Mouse (Mus musculus) neural tube, embryonic 11.5 days (tissue): ENCODE measurements around the gene Bcl2l1. TPM values are rescaled to one million over a fixed set of nuclear protein-coding genes. Genes with fewer than 3 reads are reported as not detected.

Experiments
- ATAC-seq: fragments of 200-750 bp; cut with Nextera tagmentation; 2 replicates; pipeline ENCODE4 v1.8.0; 2017; ENCODE audit warnings: moderate number of reproducible peaks, mild to moderate bottlenecking, moderate TSS enrichment, moderate library complexity; ENCODE audit not compliant: insufficient read depth, low FRiP score, low TSS enrichment
- DNase-seq: peaks from one replicate; pipeline ENCODE4 v3.0.0-alpha.2; 2015; ENCODE audit warnings: low spot score
- H3K27ac ChIP-seq: fragments of 300-500 bp; sonication (generic); 2 replicates; pipeline ENCODE4 v1.5.1; 2014; ENCODE audit warnings: low read depth, mild to moderate bottlenecking, low read length
- H3K27me3 ChIP-seq: fragments of 300-500 bp; sonication (generic); 2 replicates; pipeline ENCODE4 v1.6.1; 2014; ENCODE audit warnings: mild to moderate bottlenecking, low read length, mixed read lengths; ENCODE audit not compliant: control insufficient read depth, insufficient read depth
- H3K36me3 ChIP-seq: fragments of 300-500 bp; sonication (generic); 2 replicates; pipeline ENCODE4 v1.6.1; 2014; ENCODE audit warnings: mild to moderate bottlenecking, low read length, moderate library complexity, mixed read lengths; ENCODE audit not compliant: control insufficient read depth, insufficient read depth
- H3K4me1 ChIP-seq: fragments of 300-500 bp; sonication (generic); 2 replicates; pipeline ENCODE4 v1.6.1; 2014; ENCODE audit warnings: low read length, mixed read lengths; ENCODE audit not compliant: control insufficient read depth, insufficient read depth
- H3K4me2 ChIP-seq: fragments of 300-500 bp; sonication (generic); 2 replicates; pipeline ENCODE4 v1.6.1; 2014; ENCODE audit warnings: low read depth, mild to moderate bottlenecking, moderate library complexity
- H3K4me3 ChIP-seq: fragments of 300-500 bp; sonication (generic); 2 replicates; pipeline ENCODE4 v1.5.1; 2014; ENCODE audit warnings: low read depth, low read length
- H3K9ac ChIP-seq: fragments of 300-500 bp; sonication (generic); 2 replicates; pipeline ENCODE4 v1.6.1; 2014; ENCODE audit warnings: mild to moderate bottlenecking, low read length
- H3K9me3 ChIP-seq: fragments of 300-500 bp; sonication (generic); 2 replicates; pipeline ENCODE4 v1.6.1; 2016; ENCODE audit warnings: low read length; ENCODE audit not compliant: control insufficient read depth
- WGBS: fragments of 180-500 bp; shearing (Covaris S2); extraction: QIAGEN DNeasy Blood & Tissue Kit; methylation state at CpG from one replicate; pipeline ENCODE4 v1.1.7; 2014; 5-methylcytosine and 5-hydroxymethylcytosine counted together
- polyA plus RNA-seq: library from polyadenylated mRNA; unstranded; fragments of >200 nt; fragmentation: Nextera tagmentation; extraction: Ambion mirVana; gene quantifications from 2 replicates; pipeline ENCODE4 v1.2.1, GENCODE M21; 2014

Bcl2l1 gene
- 125 and 132 TPM in 2 replicates for polyA plus RNA-seq

DNA sequence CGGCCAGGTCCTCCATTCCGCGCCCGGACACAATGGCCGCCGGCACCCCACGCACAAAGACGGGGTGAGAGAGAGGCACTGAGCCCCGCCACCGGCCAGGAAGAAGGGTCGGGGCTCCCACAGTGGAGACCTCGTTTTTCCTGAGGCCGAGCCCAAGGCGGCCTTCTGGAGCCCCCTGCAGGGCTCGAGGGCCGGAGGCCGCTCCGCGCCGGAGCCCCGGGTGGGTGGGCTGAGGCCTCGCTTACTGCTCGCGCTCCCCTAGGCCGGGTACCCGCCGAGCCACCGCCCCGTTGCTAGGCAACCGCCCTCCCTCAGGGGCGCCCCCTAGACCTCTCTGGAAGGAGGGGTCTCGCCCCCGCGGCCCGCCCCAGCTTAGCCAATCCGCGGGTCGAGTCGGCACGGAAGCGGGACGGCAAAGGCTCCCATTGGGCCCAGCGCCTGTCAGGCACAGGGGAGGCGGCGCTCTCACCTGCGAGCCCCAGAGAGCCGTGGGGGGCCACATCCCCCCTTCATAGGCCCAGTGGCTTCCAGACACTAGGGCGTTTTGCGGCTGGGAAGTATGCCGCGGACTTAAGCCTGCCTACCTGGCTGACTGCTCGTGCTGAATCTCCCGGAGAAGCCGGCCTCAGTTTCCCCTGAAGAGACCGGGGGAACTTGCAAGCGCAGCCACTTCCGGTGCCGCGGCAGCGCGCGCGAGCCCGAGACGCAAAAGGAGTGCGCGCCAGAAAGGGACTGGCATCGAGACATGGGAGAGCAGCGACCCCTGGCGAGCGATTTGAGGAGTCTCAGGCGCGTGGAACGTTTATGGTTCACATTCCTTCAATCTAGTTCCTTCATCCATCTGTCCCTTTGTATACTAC, at the start of gene Bcl2l1:
Bcl2l1 (minus strand) TSS at position 710 of the 860 bp plus-strand sequence.
- Histone ChIP-seq H3K4me1 (peaks cover 21% of the 10 kb centered on the region), H3K36me3 (no peaks in the 10 kb centered on the region), H3K4me3 (peak within 1 kb of the TSS; percentile 61), H3K9me3 (no peaks in the 10 kb centered on the region), H3K9ac (peak within 1 kb of the TSS; percentile 91), H3K27ac (peak within 1 kb of the TSS; percentile 94), H3K4me2 (peak within 1 kb of the TSS; percentile 67), H3K27me3 (no peaks in the 10 kb centered on the region)
- under 1% methylated on average over 63 of the region's 74 CpGs for WGBS
- DNase-seq (peak; percentile 99), ATAC-seq (peak; percentile 97)

DNA sequence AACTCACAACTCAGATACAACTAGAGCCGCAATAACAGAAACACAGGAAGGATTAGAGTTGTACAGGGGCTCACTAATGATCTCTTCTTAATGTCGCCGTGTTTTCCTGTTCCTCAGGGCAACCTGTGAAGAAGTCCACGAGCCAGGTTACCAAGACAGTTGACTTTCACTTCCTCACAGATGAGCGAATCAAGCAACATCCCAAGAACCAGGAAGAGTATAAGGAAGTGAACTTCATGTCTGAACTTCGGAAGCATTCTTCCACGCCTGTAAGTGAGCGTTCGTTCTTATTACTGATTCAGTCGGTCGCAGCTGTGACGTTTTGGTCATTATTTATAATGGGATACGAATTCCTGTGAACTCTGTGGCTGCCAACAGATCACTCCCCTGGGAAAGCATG, 49.4 kb upstream of the Bcl2l1 start:
- Histone ChIP-seq H3K9me3 (no peaks in the 10 kb centered on the region), H3K4me1 (no peaks in the 10 kb centered on the region), H3K4me3 (no peak overlapping the region), H3K36me3 (peaks cover 28% of the 10 kb centered on the region), H3K27me3 (no peaks in the 10 kb centered on the region), H3K9ac (no peak overlapping the region), H3K27ac (no peak overlapping the region), H3K4me2 (no peak overlapping the region)
- ATAC-seq (no peak), DNase-seq (no peak)
- 93% methylated on average over 13 of the region's 13 CpGs for WGBS

DNA sequence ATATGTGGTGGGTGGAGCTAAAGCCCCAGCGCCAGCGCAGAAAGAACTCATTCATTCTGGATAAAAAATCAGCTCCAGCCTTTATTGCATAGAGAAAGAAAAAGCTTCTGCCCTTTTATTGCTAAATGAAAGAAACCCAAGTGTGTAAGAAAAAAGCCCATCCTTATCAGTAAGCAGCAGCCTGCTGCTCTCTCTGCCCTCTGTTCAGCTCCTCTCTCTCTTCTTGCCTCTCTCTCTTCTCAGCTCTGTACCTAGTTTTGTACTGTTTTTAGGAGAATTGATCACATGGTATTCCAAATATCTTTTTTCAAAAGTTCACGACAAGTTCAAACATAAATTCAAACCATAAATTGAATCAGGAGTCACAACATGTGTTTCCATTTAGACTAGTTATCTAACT, 46.7 kb upstream of the Bcl2l1 start:
- no peak for DNase-seq
- no peaks in the 10 kb centered on the region for H3K27me3 ChIP-seq
- 93% methylated on average over 3 of the region's 3 CpGs for WGBS
- ATAC-seq, result no peak
- H3K9ac ChIP-seq, result no peak overlapping the region
- H3K4me2 ChIP-seq, result no peak overlapping the region
- H3K36me3 ChIP-seq, result peaks cover 24% of the 10 kb centered on the region
- no peaks in the 10 kb centered on the region for H3K9me3 ChIP-seq
- H3K4me3 ChIP-seq, result no peak overlapping the region
- no peaks in the 10 kb centered on the region for H3K4me1 ChIP-seq
- no peak overlapping the region for H3K27ac ChIP-seq

DNA sequence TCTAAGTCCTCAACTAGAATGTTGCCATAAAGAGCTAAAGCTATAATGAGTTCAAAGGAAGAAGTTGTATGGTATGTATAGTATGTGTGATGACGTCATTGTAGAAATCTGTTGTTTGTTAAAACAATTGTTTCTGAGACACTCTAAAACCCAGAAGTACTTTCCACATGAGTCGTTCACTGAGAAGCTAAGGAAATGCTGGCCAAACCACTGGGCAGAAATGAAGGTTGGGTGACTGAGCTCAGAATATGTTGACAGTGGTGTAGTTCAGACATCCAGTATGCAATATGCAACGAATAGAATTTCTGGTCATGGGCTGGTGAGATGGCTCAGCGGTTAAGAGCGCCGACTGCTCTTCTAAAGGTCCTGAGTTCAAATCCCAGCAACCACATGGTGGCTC, 31.8 kb upstream of the Bcl2l1 start:
- Histone ChIP-seq H3K36me3 (peaks cover 4% of the 10 kb centered on the region; the same call in 1 of the 2 replicates), H3K27ac (no peak overlapping the region), H3K27me3 (no peaks in the 10 kb centered on the region), H3K4me2 (no peak overlapping the region), H3K4me1 (no peaks in the 10 kb centered on the region), H3K9me3 (no peaks in the 10 kb centered on the region), H3K9ac (no peak overlapping the region), H3K4me3 (no peak overlapping the region)
- DNase-seq (no peak), ATAC-seq (no peak)
- WGBS, result 96% methylated on average over 6 of the region's 6 CpGs

DNA sequence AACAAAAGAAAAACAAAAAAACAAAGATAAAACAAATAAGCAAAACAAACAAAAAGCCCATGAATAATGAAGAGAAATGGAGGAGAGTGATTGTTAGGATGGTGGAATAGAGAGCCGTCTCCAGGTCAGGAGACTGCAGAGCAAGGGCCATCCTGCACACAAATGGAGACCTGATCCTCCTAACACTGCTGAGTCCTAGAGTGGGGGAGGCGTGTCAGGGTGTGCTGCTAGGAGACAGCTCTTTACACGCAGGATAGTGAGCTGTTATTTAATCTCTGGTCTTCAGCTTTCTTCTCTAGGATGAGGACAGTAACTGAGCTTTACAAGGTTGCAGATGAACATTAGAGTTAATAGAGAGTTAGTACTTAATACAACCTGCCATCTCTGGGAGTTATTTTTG, 31.1 kb upstream of the Bcl2l1 start:
- H3K27me3 ChIP-seq, result no peaks in the 10 kb centered on the region
- H3K36me3 ChIP-seq, result peaks cover 7% of the 10 kb centered on the region
- H3K27ac ChIP-seq, result no peak overlapping the region
- H3K9me3 ChIP-seq, result no peaks in the 10 kb centered on the region
- no peaks in the 10 kb centered on the region for H3K4me1 ChIP-seq
- ATAC-seq (no peak), DNase-seq (no peak)
- H3K4me3 ChIP-seq, result no peak overlapping the region
- H3K9ac ChIP-seq, result no peak overlapping the region
- 87% methylated on average over 3 of the region's 3 CpGs for WGBS
- H3K4me2 ChIP-seq, result no peak overlapping the region

DNA sequence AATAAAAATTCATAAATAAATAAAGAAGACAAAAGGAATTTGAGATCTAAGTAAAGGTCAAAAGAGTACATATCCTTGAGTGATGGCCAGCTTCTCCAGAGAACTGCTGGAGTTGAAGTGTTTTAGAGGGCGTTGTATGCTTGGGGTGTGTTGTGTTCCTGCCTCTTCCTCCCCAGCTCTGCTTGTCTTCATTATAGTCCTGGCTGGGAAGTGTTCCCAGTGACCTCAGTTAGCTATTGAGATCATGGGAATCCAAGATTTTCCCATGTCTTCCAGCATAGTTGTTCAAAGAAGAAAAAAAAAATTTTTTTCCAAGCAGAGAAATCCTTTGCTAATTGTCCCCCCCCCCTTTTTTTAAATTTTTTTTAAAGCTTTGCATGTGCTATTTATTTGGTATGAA, 30.4 kb upstream of the Bcl2l1 start:
- WGBS, result 89% methylated on average over 1 of the region's 1 CpGs
- no peak overlapping the region for H3K9ac ChIP-seq
- no peaks in the 10 kb centered on the region for H3K27me3 ChIP-seq
- no peak overlapping the region for H3K4me3 ChIP-seq
- no peak for DNase-seq
- no peaks in the 10 kb centered on the region for H3K4me1 ChIP-seq
- peaks cover 6% of the 10 kb centered on the region for H3K36me3 ChIP-seq
- no peak overlapping the region for H3K27ac ChIP-seq
- no peak for ATAC-seq
- H3K4me2 ChIP-seq, result no peak overlapping the region
- H3K9me3 ChIP-seq, result no peaks in the 10 kb centered on the region

DNA sequence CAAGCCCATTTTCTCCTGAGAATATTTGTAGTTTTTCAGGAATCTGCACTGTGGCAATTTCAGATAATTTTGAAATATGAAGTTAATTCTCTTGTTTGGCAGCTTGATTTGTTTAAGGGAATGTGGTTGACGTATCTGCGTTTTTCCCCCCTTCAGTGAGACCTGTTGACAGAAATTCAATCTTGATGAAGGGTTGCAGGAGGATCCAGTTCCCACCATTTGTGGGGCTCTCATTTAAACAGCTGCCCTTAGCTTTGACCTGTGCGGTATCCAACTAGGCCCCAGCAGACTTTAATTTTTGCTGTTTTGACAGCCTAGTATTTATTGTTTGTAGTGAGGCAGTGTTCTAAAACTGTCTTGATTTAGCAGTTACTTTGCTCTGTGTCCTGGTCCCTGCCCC, 28.0 kb upstream of the Bcl2l1 start:
- 89% methylated on average over 3 of the region's 3 CpGs for WGBS
- H3K9me3 ChIP-seq, result no peaks in the 10 kb centered on the region
- H3K36me3 ChIP-seq, result peaks cover 6% of the 10 kb centered on the region
- H3K4me1 ChIP-seq, result no peaks in the 10 kb centered on the region
- DNase-seq, result no peak
- no peak for ATAC-seq
- no peak overlapping the region for H3K27ac ChIP-seq
- H3K27me3 ChIP-seq, result no peaks in the 10 kb centered on the region
- H3K9ac ChIP-seq, result no peak overlapping the region
- no peak overlapping the region for H3K4me2 ChIP-seq
- H3K4me3 ChIP-seq, result no peak overlapping the region

DNA sequence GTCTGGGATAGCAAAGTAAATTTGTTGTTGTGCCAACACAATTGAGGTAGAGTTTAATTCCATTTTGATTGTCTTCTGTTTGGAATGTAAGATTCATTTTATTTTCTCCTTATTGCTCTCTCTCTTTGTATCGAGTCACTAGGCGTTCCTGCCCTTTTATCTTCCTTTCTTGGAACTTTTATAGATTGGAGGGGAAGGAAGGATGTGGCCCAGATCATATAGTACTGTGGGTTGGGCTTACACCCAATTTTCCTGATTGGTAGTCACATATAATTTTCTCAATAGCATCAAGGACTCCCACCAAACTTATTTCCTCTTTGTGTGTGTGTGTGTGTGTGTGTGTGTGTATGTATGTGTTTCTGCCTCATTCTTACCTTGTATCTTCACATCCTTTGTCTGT, 16.9 kb upstream of the Bcl2l1 start:
- Histone ChIP-seq H3K4me2 (peak overlapping the region; percentile 59), H3K4me3 (peak overlapping the region; percentile 86), H3K4me1 (peaks cover 12% of the 10 kb centered on the region; the same call in 1 of the 2 replicates), H3K36me3 (no peaks in the 10 kb centered on the region), H3K27ac (no peak overlapping the region), H3K9me3 (no peaks in the 10 kb centered on the region), H3K27me3 (no peaks in the 10 kb centered on the region), H3K9ac (peak overlapping the region; percentile 77)
- ATAC-seq (no peak), DNase-seq (no peak)
- 9% methylated on average over 2 of the region's 2 CpGs for WGBS

DNA sequence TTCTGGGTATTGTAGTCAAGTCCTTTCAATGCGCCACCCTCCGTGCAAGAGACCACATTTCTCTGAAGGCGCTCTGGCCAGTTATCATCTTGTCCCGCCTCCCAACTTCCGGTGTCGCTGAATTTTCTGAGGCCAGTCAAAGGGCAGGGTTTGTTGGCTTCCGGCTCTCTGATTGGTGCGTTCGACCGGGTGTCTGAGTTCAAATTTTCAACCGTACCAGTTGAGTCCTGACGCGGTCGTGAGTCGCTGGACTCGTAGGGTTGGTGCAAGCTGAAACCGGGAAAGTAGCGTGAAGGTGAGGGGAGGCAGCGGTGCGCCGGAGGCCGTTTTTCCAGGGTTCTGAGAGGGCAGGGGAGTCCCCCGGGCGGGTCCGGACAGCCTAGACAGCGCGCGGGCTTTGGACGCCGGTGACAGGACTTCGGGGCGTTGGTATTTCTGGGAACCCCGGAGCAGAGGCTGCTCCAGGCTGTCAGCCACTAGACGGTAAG, 16.3 kb upstream of the Bcl2l1 start, which contains the start of gene Tpx2:
Tpx2 (plus strand) TSS at position 150 of the 488 bp plus-strand sequence.
- Histone ChIP-seq H3K27ac (0 out of 2 replicates have a peak within 1 kb of the TSS, but pooled peaks have one; percentile 68), H3K4me3 (peak within 1 kb of the TSS; percentile 86), H3K9me3 (no peaks in the 10 kb centered on the region), H3K4me1 (peaks cover 12% of the 10 kb centered on the region; the same call in 1 of the 2 replicates), H3K36me3 (no peaks in the 10 kb centered on the region), H3K27me3 (no peaks in the 10 kb centered on the region), H3K4me2 (peak within 1 kb of the TSS; percentile 59), H3K9ac (peak within 1 kb of the TSS; percentile 77)
- peak; percentile 98 for ATAC-seq
- WGBS, result under 1% methylated on average over 34 of the region's 34 CpGs
- DNase-seq, result peak; percentile 98
